Mouse (Mus musculus) MEL (cell line): ENCODE data around the gene Exph5. TPM values are rescaled to one million over a fixed set of nuclear protein-coding genes. Genes with fewer than 3 reads are reported as not detected.
A peak's percentile ranks its signal among the peaks of the same experiment; 100 is the strongest.

ENCODE experiments used
- DNase-seq: peaks from one replicate; pipeline ENCODE4 v3.0.0; 2011; ENCODE audit warnings: low read depth, low spot score
- H3K27ac ChIP-seq: 2 replicates; pipeline ENCODE4 v1.5.1; 2012; ENCODE audit warnings: low read depth, mild to moderate bottlenecking, control low read depth, low read length, moderate library complexity; ENCODE audit not compliant: control insufficient read depth
- H3K27me3 ChIP-seq, 2 experiments: fragments of 150-350 bp in 1 of 2; sonication (generic) in 1 of 2; 2 replicates each; pipeline ENCODE4 v1.6.1; 2012; ENCODE audit warnings: low read length in 2 of 2, mild to moderate bottlenecking in 2 of 2, improper control_type of control experiment in 1 of 2, moderate library complexity in 1 of 2; ENCODE audit not compliant: insufficient read depth in 2 of 2, control insufficient read depth in 1 of 2
- H3K36me3 ChIP-seq, 2 experiments: 2 replicates each; pipeline ENCODE4 v1.6.1; 2012 to 2014; ENCODE audit warnings: low read length in 2 of 2, improper control_type of control experiment in 1 of 2, inconsistent platforms in 1 of 2, mild to moderate bottlenecking in 1 of 2; ENCODE audit not compliant: insufficient read depth in 2 of 2, control insufficient read depth in 1 of 2
- H3K4me1 ChIP-seq, 2 experiments: fragments of 150-350 bp in 1 of 2; sonication (generic) in 1 of 2; 2 replicates each; pipeline ENCODE4 v1.6.1; 2012; ENCODE audit warnings: low read length in 2 of 2, improper control_type of control experiment in 1 of 2, mild to moderate bottlenecking in 1 of 2; ENCODE audit not compliant: insufficient read depth in 2 of 2, control insufficient read depth in 1 of 2
- H3K4me3 ChIP-seq, 2 experiments: fragments of 150-350 bp in 1 of 2; sonication (generic) in 1 of 2; 2 replicates each; pipeline ENCODE4 v1.5.1; 2012; ENCODE audit warnings: low read depth in 2 of 2, low read length in 2 of 2, mild to moderate bottlenecking in 2 of 2, moderate library complexity in 2 of 2, control low read depth in 1 of 2, improper control_type of control experiment in 1 of 2; ENCODE audit not compliant: control insufficient read depth in 1 of 2, insufficient read depth in 1 of 2
- H3K79me2 ChIP-seq: 2 replicates; pipeline ENCODE4 v1.6.1; 2012; ENCODE audit warnings: mild to moderate bottlenecking, low read length, moderate library complexity; ENCODE audit not compliant: control insufficient read depth, poor library complexity, insufficient read depth
- H3K9ac ChIP-seq: 2 replicates; pipeline ENCODE4 v1.6.1; 2012; ENCODE audit warnings: low read depth, mild to moderate bottlenecking, control low read depth, low read length, moderate library complexity; ENCODE audit not compliant: control insufficient read depth, poor library complexity, severe bottlenecking
- H3K9me3 ChIP-seq: fragments of 150-350 bp; sonication (generic); replicated peaks from 2 replicates; pipeline ENCODE4 v1.6.1; 2012; ENCODE audit warnings: mild to moderate bottlenecking, low read length, improper control_type of control experiment, moderate library complexity; ENCODE audit not compliant: insufficient read depth
- BHLHE40 ChIP-seq: IDR thresholded peaks from 2 replicates; pipeline ENCODE4 v1.6.1; 2012; ENCODE audit warnings: low read depth, mild to moderate bottlenecking, inconsistent platforms, low read length, improper control_type of control experiment, borderline replicate concordance
- CHD1 ChIP-seq: IDR thresholded peaks from 2 replicates; pipeline ENCODE4 v1.6.1; 2012; ENCODE audit warnings: low read depth, mild to moderate bottlenecking, inconsistent platforms, low read length, improper control_type of control experiment
- CHD2 ChIP-seq: IDR thresholded peaks from 2 replicates; pipeline ENCODE4 v1.6.1; 2011; ENCODE audit warnings: low read length, improper control_type of control experiment
- E2F4 ChIP-seq: IDR thresholded peaks from 2 replicates; pipeline ENCODE4 v1.6.1; 2011; ENCODE audit warnings: low read depth, low read length, improper control_type of control experiment, borderline replicate concordance
- EP300 ChIP-seq, 2 experiments: IDR thresholded peaks; 2 replicates each; pipeline ENCODE4 v1.6.1; 2011; ENCODE audit warnings: improper control_type of control experiment in 2 of 2, low read length in 2 of 2, low read depth in 1 of 2, mild to moderate bottlenecking in 1 of 2
- GABPA ChIP-seq: IDR thresholded peaks from 2 replicates; pipeline ENCODE4 v1.6.1; 2012; ENCODE audit warnings: low read depth, mild to moderate bottlenecking, inconsistent platforms, low read length, improper control_type of control experiment, moderate library complexity
- GATA1 ChIP-seq: IDR thresholded peaks from 2 replicates; pipeline ENCODE4 v1.6.1; 2011; ENCODE audit warnings: low read depth, low read length, improper control_type of control experiment
- JUND ChIP-seq: IDR thresholded peaks from 2 replicates; pipeline ENCODE4 v1.6.1; 2011; ENCODE audit warnings: low read depth, mild to moderate bottlenecking, improper control_type of control experiment, low read length
- KAT2A ChIP-seq: conservative IDR thresholded peaks from 2 replicates; pipeline ENCODE4 v1.6.1; 2012; ENCODE audit warnings: low read depth, low read length, improper control_type of control experiment, inconsistent platforms
- MAFK ChIP-seq: IDR thresholded peaks from 2 replicates; pipeline ENCODE4 v1.6.1; 2011; ENCODE audit warnings: low read depth, mild to moderate bottlenecking, low read length, improper control_type of control experiment, borderline replicate concordance
- MEF2A ChIP-seq: IDR thresholded peaks from 2 replicates; pipeline ENCODE4 v1.6.1; 2014; ENCODE audit warnings: low read depth, mild to moderate bottlenecking, inconsistent platforms, low read length, improper control_type of control experiment; ENCODE audit not compliant: poor library complexity, insufficient replicate concordance, severe bottlenecking; ENCODE audit errors: extremely low read depth
- MXI1 ChIP-seq: IDR thresholded peaks from 2 replicates; pipeline ENCODE4 v1.6.1; 2011; ENCODE audit warnings: mild to moderate bottlenecking, low read depth, low read length, improper control_type of control experiment
- MYB ChIP-seq: IDR thresholded peaks from 2 replicates; pipeline ENCODE4 v1.6.1; 2011; ENCODE audit warnings: mild to moderate bottlenecking, low read depth, low read length, improper control_type of control experiment
- NRF1 ChIP-seq: IDR thresholded peaks from 2 replicates; pipeline ENCODE4 v1.6.1; 2014; ENCODE audit warnings: low read depth, mild to moderate bottlenecking, inconsistent platforms, low read length, improper control_type of control experiment, moderate library complexity; ENCODE audit not compliant: poor library complexity, insufficient read depth, severe bottlenecking
- RCOR1 ChIP-seq: IDR thresholded peaks from 2 replicates; pipeline ENCODE4 v1.6.1; 2012; ENCODE audit warnings: low read depth, mild to moderate bottlenecking, inconsistent platforms, low read length, improper control_type of control experiment
- SIN3A ChIP-seq: IDR thresholded peaks from 2 replicates; pipeline ENCODE4 v1.6.1; 2012; ENCODE audit warnings: low read length, improper control_type of control experiment, inconsistent platforms
- SMC3 ChIP-seq: IDR thresholded peaks from 2 replicates; pipeline ENCODE4 v1.6.1; 2011; ENCODE audit warnings: low read depth, low read length, improper control_type of control experiment
- TBP ChIP-seq: IDR thresholded peaks from 2 replicates; pipeline ENCODE4 v1.8.0; 2011; ENCODE audit warnings: low read depth, low read length, improper control_type of control experiment
- TCF12 ChIP-seq: IDR thresholded peaks from 2 replicates; pipeline ENCODE4 v1.6.1; 2014; ENCODE audit warnings: low read depth, mild to moderate bottlenecking, inconsistent platforms, low read length, improper control_type of control experiment, moderate library complexity
- UBTF ChIP-seq: IDR thresholded peaks from 2 replicates; pipeline ENCODE4 v1.6.1; 2012; ENCODE audit warnings: low read depth, mild to moderate bottlenecking, inconsistent platforms, low read length, improper control_type of control experiment, moderate library complexity, borderline replicate concordance; ENCODE audit not compliant: insufficient read depth
- ZC3H11A ChIP-seq: IDR thresholded peaks from 2 replicates; pipeline ENCODE4 v1.6.1; 2012; ENCODE audit warnings: low read depth, mild to moderate bottlenecking, inconsistent platforms, low read length, improper control_type of control experiment
- polyA plus RNA-seq, 2 experiments: library from polyadenylated mRNA; stranded (reverse) in 1 of 2; unstranded in 1 of 2; fragments of >175 nt in 1 of 2; fragments of >200 nt in 1 of 2; gene quantifications; 2 replicates each; pipeline versions ENCODE4 v1.2.1 to v1.2.4; 2012; ENCODE audit warnings: low replicate concordance in 2 of 2, low read depth in 1 of 2; ENCODE audit not compliant: insufficient read length in 2 of 2, insufficient read depth in 1 of 2, missing spikeins in 1 of 2
- total RNA-seq: library from RNA; depleted of rRNA; stranded (reverse); fragments of 300-350 nt; gene quantifications from 2 replicates; pipeline ENCODE4 v1.2.3, GENCODE M21; 2012

Gene Exph5
- total and polyA plus RNA-seq, 3 experiments = not detected

DNA sequence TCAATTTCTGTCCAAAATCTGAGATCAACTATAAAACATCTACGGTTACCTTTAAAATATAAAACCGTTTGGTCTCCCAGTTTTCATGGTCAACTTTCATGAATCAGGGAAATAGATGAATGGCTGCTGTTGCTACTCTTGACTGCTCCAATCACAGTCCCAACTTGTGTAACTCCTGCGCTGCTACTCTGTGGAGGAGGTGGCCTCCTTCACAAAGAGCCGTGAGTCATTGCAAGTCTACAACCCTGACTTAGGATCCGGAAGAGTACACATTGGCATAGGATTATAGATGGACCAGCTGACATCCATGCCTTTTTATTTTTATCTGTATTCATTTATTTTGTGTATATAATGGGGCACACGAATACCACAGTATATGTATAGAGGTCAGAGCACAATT is 50.4 kb downstream of the Exph5 start:
- TF ChIP-seq TBP (no peak), BHLHE40 (no peak), KAT2A (no peak)
- TF ChIP-seq, all 39 proteins: peak for 0
- no peaks in the 10 kb centered on the region for H3K79me2 ChIP-seq
- H3K36me3 ChIP-seq = no peaks in the 10 kb centered on the region
- DNase-seq = no peak
- no peaks in the 10 kb centered on the region for H3K4me1 ChIP-seq
- no peaks in the 10 kb centered on the region for H3K9me3 ChIP-seq
- H3K27me3 ChIP-seq = peaks cover 0 to 3% of the 10 kb centered on the region in 2 experiments; a peak in 2 of 4 replicates
- no peak overlapping the region for H3K9ac ChIP-seq
- H3K27ac ChIP-seq = no peak overlapping the region
- no peak overlapping the region for H3K4me3 ChIP-seq

DNA sequence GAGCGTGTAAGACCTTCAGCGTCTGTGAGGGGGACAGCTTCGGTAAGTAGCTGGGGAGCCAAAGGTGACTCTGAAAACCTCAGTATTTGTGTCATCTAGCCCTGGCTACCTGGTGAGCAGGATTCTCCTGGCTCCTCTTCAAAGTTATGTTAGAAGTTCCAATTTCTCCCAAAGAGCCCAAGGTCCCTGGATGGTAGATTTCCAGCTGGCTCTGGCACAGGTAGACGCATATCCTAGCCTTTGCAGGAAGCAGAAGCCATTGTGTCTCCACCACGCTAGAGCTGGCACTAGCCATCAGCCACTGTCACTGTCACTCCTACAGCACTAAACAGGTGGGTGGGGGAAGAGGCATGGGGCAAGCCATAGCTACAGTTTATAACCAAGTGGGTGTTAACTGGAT is 51.7 kb downstream of the Exph5 start:
- no peaks in the 10 kb centered on the region for H3K36me3 ChIP-seq
- no peaks in the 10 kb centered on the region for H3K79me2 ChIP-seq
- no peak overlapping the region for H3K9ac ChIP-seq
- no peaks in the 10 kb centered on the region for H3K9me3 ChIP-seq
- no peak overlapping the region for H3K4me3 ChIP-seq
- DNase-seq = no peak
- no peak for TF ChIP-seq SMC3
- TF ChIP-seq SIN3A = no peak
- TF ChIP-seq NRF1 = no peak
- TF ChIP-seq MXI1 = no peak
- no peak for TF ChIP-seq CHD2
- no peak for TF ChIP-seq CHD1
- no peak for TF ChIP-seq GABPA
- H3K4me1 ChIP-seq = no peaks in the 10 kb centered on the region
- no peak overlapping the region for H3K27ac ChIP-seq
- H3K27me3 ChIP-seq = peaks cover 0 to 3% of the 10 kb centered on the region in 2 experiments; a peak in 1 of 4 replicates

DNA sequence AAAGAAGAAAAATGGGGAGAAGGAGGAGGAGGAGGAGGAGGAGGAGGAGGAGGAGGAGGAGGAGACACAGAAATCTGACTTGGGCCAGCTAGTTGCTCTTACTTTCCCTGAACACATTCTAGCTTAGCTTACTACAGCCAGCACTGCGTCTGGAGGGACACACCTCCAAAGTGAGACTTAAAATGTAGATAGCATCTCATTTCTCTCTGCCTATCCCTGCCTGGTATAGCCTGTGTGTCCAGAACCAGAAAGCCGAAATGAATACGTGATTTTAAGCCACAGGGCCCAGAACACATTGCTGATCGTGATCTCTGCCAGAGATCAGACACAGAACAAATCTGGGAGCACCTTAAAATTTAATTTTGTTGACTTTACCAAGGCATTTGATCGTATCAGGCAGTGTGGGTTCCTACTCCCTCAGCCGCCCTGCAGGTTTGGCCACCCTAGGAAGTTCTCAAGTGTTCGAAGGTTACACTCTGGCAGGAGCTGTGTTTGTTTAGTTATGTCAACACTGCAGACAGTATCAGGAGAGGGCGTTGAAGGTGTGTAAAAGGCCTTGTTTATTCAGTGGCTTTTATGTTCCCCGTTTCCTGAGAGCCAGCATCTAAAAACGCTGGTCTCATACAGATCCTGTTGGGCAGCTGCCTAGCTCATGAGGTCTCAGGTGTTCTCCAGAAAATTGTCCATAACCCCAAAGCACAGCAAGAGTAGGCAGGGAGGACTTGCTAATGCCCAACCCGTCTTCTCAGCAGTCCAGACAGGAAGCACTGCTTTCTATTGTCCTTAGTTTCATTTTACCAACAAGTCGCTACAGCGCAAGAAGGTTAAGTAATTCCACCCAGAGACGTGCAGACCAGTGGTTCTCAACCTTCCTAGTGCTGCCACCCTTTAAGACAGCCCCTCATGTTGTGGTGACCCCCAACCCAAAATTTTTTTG is 55.0 kb downstream of the Exph5 start:
- H3K9me3 ChIP-seq = no peaks in the 10 kb centered on the region
- no peaks in the 10 kb centered on the region for H3K36me3 ChIP-seq
- H3K4me3 ChIP-seq = peak overlapping the region; percentile 1 to 4; a peak in 2 of 4 replicates
- no peak overlapping the region for H3K27ac ChIP-seq
- TF ChIP-seq BHLHE40 (no peak), MAFK (no peak), EP300 (IDR thresholded peaks at IDR 0.05; ENCODE audit: low read depth in 1 of 2, low read length in 2 of 2) (no peak), RCOR1 (no peak), ZC3H11A (no peak), TCF12 (no peak), JUND (no peak), GATA1 (no peak), E2F4 (no peak), MYB (no peak), CHD1 (no peak), NRF1 (no peak), CHD2 (no peak), MEF2A (no peak), MXI1 (no peak), UBTF (no peak)
- TF ChIP-seq, all 39 proteins: peak for 0
- DNase-seq = no peak
- Histone ChIP-seq H3K4me1 (no peaks in the 10 kb centered on the region), H3K27me3 (peaks cover 0 to 1% of the 10 kb centered on the region in 2 experiments; a peak in 2 of 4 replicates), H3K9ac (no peak overlapping the region), H3K79me2 (no peaks in the 10 kb centered on the region)
